Mouse (Mus musculus): ENCODE measurements around the gene 1700017N19Rik.
"Not testable (repeated sequence)": the region's sequence is repeated elsewhere in the genome, so short reads cannot be mapped to it uniquely, and the experiment has no call there.

Gene 1700017N19Rik

DNA sequence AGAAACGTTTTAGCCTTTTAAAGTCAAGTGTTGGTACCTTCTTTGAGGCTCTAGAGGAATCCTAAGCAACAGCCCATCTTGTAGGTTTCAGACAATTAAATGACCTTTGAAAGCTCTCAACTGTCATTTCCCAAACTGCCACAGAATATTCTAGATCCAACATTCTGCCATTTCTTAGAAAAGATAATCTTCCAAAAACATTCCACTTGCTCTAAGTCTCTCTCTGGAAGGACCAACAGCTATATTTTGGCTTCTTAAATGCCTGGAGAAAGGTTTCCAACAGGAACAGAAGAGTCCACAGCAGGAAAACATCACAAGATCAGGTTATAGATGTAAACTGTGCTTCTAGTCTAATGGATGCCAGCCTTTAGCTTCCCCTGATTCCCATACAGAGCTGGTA lies at the start of gene 1700017N19Rik, which contains the start of gene 4930430F08Rik:
Gene 1700017N19Rik (plus strand): TSS at position 162 of the 400 bp plus-strand sequence.
Gene 4930430F08Rik (minus strand): TSS at position 101 of the 400 bp plus-strand sequence.
- DNase-seq (ENCODE audit: low read depth) = no peak

DNA sequence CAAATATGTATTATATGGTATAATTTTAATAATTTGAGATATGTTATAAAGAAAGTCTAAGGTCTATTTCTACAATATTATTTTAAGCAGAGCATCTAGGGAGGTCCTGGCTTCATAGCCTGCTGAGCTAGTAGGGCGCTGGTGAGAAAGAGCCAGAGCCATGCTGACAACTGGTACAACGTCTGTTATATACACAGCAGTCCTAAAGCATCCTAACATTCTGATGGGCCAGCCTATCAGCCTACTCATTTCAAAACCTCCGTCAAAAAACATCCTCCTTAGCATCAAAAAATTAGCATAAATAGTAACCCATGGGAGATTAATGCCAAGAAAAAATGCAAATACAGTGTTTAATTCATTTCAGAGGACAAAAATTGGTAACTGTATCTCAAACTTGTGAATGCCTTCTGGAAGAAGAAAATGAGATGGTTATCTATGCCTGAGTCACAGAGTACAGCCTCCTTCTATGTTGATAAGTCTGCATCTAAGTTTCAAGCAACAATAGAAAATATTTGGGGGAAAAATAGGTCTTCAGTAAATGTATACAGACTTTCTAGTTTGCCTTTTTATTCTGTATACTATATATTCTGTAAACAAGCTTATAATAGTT lies 33.6 kb upstream of the 1700017N19Rik start:
- DNase-seq (ENCODE audit: low read depth) = no peak

DNA sequence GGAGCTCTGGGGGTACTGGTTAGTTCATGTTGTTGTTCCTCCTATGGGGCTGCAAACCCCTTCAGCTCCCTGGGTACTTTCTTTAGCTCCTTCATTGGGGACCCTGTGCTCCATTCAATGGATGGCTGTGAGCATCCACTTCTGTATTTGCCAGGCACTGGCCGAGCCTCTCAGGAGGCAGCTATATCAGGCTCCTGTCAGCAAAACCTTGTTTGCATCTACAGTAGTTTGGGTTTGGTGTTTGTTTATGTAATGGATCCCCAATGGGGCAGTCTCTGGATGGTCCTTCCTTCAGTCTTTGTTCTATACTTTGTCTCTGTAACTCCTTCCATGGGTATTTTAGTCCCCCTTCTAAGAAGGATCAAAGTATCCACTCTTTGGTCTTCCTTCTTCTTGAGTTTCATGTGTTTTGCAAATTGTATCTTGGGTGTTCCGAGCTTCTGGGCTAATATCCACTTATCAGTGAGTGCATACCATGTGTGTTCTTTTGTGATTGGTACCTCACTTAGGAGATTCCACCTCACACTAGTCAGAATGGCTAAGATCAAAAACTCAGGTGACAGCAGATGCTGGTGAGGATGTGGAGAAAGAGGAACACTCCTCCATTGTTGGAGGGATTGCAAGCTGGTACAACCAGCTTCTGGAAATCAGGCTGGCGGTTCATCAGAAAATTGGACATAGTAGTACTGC lies 29.9 kb upstream of the 1700017N19Rik start:
- DNase-seq (ENCODE audit: low read depth) = not testable (repeated sequence)

DNA sequence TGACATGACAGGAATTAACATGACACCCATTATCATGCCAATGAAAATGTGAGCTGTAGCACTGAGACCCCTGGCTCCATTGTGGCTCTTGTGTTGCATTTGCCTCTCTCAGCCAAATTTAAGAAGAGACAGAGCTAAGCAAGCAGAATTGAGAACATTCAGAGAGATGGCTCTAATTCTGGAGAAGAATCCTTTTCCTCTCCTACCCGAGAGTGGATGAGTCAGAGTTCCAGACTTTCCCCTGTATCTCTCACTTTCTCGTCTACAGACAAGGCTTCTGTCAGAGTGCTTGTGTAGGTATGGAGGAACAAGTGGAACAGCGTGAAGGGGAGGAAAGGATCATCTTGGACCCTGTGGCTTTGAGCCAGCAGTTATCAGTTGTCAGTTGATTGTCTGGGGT lies 26.2 kb upstream of the 1700017N19Rik start:
- DNase-seq (ENCODE audit: low read depth) = no peak

DNA sequence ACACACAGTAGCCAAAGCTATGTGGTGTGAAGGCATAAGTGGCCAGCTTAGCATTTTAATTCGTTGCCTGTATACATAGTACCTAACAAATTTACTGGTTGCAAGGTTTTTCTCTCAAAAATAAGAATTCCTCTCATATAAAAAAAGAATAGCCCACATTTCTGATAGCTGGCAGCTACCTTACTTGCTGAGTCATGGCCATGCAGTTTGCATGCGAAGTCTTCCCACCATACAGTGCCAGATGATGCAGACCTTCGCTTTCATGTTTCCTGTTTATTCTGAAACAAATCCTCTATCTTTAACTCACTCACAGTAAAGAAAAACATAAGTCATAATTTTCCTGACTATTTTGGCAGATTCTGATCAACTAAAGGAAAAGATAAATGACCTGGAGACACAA lies 18.6 kb upstream of the 1700017N19Rik start:
- no peak for DNase-seq (ENCODE audit: low read depth)

DNA sequence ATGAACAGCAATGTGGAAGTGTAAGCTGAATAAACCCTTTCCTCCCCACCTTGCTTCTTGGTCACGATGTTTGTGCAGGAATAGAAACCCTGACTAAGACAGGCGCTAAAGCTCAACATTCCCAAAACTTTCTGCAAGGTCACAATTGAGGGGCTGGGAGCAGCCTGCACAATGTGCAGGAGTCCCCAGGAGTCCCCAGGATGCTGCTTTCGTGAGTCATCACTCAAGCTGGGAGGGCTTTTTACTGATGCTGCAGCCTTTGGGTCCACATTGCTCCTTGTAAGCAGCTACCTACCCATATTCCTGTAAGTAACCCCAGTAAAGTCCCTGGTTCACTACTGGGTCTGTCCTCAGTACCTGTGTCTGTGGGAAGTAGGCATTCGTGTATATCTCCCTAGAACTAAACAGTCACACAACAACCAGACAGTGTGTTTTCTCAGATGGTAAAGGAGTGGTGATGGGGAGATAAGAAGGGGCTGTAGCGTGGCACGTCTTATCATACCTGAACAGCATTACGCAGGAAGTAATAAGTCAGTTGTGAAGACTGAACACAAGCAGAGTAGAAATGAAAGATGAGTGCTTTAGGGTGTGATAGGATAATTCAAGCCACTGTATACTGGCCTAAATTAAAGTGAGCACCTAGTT lies 15.7 kb upstream of the 1700017N19Rik start:
- DNase-seq (ENCODE audit: low read depth) = no peak

DNA sequence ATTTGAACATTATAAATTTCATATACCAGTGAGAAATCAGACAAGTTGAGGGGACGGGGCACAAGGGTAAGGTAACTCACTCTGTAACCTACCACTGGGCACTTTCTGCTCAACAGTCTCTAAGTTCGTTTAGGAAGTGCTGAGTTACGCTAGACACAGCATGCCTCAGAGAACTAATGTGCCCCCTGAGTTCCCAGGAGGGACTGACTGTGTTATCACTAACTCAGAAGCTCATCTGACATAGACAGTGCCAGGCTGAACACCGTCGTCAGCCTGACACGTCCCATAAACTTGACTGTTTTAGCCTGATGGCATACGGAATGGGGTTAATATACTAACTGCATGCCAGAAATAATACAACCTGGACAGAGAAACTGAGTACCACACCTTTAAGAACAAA lies 15.0 kb upstream of the 1700017N19Rik start:
- DNase-seq (ENCODE audit: low read depth) = no peak

DNA sequence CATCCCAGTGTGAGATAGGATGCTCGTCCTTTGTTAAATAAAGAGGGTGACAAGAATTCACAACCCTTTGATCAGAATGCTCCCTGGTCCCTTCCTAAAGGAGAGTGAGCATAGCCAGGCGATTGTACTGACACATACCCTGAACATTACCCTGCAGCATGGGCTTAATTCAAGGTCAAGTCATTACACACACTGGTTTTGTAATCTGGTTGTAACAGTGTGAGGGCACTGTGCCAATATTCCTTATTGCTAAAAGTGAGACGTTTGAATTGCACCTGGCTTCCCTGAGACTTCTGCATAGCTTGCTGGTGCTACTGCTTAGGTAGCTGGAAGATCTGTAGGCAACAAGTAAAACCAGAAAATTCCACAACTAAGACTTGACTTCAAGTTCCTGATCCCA lies 6.1 kb upstream of the 1700017N19Rik start:
- DNase-seq (ENCODE audit: low read depth) = no peak

DNA sequence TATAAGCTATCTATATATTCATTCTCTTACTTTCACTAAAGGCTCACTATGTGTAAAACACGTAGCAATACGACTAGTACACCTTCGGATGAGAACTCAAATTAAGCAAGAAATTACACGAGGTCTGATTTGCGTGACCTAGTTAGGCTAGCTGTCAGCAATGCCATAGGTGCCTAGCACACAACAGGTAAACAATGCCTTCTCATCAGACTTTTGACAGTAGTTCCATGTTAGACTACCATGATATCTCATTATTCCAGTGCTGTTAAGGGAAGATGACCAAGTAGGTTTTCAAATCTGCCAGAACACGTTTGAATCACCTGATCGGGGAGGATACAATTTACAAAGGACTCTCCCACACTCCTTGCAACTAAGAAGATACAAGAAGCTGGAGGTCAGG lies 1.8 kb upstream of the 1700017N19Rik start:
- no peak for DNase-seq (ENCODE audit: low read depth)

DNA sequence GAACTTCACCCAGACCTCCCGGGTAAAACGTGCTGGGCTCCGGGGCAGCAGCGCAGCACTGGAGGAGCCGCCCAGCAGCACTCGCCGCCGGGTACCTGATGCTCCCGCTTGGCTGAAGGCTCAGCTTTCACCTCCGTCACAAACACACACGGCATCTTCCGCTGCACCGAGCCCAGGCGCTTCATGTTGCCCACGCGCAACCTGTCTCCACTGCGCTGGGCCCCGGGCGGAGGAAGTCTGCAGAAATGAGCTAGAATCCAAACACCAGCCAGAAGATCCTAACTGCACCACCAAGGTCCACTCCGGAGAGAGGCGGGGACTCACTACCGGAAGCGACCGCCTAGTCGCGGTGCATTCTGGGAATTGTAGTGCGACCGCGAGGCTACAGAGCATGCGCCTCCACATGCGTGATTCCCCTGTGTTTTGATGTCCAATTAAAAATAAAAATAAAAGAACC lies 1.3 kb upstream of the 1700017N19Rik start:
- DNase-seq (ENCODE audit: low read depth) = peak; percentile 73

DNA sequence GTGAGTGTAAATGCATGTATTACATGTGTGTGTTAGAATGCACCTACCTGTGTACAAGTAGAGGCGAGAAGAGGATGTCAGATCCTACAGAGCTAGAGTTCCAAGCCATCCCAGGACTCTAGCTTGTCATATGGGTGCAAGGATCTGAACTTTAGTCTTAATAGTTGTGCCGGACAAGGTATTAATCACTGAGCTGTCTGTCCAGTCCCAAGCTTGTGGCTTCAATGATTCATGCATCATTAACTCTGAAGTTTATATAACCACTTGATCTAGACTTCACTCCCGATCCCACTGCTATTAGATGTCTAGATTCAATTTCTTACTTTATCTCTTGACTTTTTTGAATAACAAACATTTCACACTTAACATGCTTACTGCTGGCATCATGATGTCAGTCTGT lies 8.1 kb downstream of the 1700017N19Rik start:
- no peak for DNase-seq (ENCODE audit: low read depth)

DNA sequence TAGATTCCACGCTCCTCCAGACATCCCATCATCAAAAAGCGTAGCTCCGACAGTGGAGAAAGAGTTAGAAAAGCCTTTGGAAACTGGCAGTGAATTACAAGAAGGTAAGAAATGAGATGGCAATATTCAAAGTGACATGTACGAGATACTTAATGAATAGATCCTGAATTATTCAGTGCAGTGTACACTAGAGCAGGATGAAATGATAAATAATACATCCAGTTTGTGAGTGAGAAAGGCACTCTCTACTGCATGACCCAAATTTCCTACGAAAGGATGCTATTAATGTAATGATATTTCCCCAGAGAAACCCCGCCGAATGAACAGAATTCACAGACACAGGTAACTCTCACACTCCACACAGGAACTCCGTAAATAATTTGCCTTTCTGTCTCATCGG lies 13.2 kb downstream of the 1700017N19Rik start:
- DNase-seq (ENCODE audit: low read depth) = no peak

DNA sequence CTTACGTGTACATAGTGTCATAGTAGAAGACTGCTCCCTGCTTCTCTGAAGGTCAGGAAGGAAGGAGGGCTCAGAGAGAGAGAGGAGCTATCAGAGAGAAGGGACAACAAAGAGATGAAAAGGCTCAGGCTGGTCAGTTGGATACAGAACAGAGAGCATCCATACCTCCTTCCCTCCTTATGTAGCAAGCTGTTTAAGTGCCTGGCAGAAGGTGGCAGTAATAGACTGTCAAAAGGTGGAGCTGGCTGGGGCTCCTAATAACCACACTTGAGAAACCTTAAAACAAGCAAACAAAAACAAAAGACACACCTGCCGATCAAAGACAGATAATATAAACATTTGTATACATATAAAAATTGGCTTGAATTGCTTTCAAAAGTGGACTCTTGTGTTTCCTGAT lies 14.0 kb downstream of the 1700017N19Rik start:
- no peak for DNase-seq (ENCODE audit: low read depth)

DNA sequence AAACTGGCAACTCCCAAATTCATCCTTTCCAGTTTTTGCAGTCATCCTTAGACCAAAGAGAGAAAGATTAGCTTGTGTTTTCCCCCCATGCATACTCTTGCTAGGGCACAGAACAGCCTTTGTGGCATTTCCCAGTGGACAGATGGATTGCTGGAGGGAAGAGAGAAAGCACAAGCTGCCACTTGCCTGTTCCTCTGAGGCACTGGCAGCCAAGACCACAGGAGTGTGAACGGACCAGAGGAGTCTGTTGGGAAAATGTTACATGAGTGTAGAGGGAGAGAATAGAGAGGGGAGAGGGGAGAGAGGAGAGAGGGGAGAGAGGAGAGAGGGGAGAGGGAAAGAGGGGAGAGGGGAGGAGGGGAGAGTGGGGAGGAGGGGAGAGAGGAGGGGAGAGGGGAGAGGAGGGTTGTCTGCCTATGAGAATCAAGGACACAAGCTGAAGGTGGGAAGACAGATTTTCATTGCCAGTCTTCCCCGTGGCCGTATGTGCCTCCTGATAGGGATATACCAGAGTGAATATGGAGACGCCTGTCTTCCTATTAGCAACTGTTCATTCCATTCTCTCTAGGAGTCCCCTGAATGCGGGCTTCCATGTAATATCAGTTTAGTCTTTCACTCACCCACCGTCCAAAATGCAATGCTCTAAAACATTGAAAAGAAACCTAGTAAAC lies 27.1 kb downstream of the 1700017N19Rik start:
- DNase-seq (ENCODE audit: low read depth) = no peak

DNA sequence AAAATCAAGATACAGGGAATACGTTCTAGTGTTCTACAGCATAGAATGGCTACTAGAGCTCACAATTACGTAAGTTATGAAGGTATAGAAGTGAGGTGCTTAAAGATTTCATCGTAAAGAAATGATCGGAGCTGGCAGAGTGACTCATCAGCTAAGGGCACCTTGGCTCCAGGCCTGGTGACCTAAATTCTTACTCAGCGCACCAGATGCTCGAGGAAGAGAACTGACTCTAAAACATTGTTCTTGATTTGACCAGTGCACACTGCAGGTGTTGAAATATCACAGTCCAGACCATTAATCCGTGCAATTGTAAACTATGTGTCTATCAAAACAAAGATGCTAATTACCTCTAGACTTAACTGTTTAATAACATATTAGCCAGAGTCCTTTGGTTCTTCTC lies 29.2 kb downstream of the 1700017N19Rik start:
- no peak for DNase-seq (ENCODE audit: low read depth)

DNA sequence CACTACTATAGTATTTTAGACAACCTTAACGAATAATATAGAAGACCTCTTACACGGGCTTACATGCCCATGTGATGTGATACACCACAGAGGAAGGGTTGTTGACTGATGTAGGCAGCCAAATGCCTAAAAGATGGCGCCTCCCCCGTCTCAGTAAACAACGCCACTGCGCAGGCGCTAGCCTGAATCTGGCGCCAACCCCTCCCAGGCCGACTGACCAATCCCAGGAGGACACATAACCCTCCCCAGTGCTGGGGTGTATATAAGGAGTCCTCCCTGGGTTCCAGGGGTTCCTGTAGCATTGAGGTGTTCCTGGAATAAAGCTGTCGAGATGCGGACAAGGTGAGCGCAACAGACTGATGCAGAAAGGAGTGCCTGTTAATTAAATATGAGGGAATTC lies 29.8 kb downstream of the 1700017N19Rik start:
- DNase-seq (ENCODE audit: low read depth) = no peak

DNA sequence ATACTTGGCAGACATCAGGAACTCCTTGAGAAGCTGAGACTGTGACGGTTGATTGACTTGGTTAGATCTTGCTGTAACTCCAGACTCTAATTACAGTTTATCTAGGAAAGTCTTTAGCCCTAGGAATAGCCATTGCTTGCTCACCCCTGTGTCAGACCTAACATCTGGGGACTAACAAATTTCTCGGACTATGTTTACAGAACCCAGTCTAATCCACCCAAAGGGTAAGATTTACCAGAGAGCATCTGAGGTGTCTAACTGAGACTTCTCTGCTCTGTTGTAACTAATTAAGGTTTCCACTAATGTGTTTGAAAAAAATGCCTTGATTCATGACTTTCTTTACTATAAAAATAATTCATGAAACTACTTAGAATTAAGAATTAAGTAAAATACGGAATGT lies 32.2 kb downstream of the 1700017N19Rik start:
- DNase-seq (ENCODE audit: low read depth) = no peak

DNA sequence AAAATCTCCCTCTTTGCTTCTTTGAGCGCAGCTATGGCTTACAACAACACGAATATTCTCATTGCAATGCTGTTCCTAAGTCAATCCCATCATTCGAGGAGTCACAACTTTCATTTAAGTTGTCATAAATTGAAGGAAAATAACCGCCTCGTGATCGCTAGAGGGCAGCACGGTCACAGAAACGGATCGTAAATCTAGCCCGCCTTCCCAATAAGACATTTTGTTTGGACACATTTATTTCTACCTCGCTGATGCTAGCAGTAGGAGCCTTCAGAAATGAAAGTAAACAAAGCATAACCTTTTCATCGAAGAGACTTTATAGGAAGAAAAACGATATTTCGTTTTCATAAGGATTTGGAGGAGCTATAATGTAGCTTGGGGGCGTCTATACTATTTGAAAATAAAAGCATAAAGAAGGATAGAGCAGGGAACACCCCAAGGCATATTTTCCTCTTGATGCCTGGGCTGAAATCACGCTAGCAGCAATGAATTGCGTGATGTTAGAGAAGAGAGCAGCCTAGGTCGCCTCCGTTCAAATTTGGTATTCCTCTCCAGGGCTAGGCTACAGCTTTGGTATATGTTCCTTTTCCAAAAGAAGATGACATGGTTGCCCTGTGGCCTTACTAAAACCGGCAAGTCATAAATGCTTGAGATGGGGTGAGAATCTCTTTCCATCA lies 39.6 kb downstream of the 1700017N19Rik start:
- DNase-seq (ENCODE audit: low read depth) = peak; percentile 35

DNA sequence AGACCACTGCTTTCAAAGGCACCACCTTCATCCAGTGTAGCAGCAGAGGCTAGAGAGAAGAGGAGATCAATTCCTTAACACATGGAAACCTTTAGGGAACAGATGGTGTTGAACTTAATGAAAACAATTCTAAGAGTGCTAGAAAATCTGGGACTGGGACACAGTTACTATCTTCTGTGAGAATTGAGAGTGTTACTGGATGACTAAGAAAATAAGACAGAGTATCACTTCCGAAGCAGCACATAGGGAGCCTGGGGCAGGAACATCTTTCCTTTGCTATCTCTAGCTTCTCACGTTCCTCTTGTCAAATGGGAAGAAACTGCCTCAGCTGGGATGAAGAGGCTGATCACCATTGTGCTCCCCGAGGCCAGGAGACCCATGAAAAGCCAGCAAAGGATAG lies 52.6 kb downstream of the 1700017N19Rik start:
- no peak for DNase-seq (ENCODE audit: low read depth)

DNA sequence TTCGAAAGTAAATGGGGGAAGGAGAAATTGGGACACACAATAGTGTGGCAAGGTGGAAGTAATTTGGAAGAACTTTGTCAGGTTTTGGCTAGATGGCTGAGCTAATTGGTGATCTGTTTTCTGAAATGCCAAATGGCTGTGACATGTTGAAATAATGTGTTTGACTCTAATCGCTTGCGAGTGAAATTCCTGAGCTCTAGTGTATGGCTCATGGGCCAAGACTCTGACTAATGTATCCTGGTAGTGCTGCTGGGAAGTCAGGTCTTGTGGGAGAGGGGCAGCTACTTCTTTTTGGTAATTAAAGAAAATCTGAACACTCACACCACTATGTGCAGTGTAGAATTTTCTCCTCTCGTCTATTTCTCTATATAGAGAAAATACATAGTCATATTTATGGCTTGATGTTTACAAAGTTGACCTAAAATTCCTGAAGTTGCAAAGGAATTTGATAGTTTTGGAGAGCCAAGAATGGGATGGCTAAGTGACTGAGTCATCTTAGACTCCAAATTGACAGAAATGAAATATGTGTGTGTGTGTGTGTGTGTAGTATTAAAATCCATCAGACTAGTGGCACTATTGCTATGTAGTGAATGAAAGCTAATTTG lies 55.1 kb downstream of the 1700017N19Rik start:
- no peak for DNase-seq (ENCODE audit: low read depth)

DNA sequence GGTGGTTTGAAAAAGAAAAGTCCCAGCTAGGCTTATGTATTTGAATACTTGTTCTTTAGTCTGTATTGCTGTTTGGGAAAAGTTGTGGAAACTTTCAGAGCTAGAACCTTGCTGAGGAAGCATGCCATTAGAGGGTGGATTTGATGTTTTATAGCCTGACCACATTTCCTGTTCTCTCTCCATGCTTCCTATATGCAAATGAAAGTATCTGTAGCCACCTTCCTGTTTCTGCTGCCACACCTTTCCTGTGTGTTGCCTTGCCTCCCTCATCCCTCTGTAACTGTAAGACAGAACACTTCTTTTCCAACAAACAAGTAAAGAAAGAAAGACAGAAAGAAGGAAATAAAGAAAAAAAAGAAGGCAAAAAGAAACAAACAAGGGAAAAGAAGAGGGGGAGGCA lies 63.9 kb downstream of the 1700017N19Rik start:
- DNase-seq (ENCODE audit: low read depth) = no peak

Measured in c-Kit-positive CD71-negative TER-119-negative erythroid progenitor cells, embryonic 14.5 days (primary cell).